Mouse (Mus musculus): ENCODE results near the gene Cog4.

DNA sequence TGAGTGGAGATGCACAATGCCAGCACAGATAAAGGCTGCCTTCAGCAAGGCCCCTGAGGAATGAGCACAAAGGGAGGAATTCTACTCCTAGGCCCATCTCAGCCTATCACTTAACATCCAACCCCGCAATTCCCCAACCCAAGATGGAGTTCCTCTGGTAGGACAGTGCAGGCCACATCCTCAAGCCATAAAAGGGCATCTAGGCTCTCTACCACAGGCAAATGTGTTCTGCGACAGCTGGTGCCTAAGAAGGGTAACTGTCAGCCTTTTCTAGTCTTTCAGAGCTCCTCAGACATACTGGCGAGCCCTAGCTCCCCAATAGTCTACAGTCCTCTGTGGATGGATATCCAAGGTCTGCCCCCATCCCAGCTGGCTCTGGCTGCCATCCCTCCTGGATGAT is 40.2 kb downstream of the Cog4 start:
- TF ChIP-seq POLR2A (IDR thresholded peaks at IDR 0.05; ENCODE audit: borderline replicate concordance, extremely low read depth, insufficient read depth, insufficient read length, poor library complexity, severe bottlenecking) (no peak), CTCF (IDR thresholded peaks at IDR 0.05; ENCODE audit: borderline replicate concordance, extremely low read depth, insufficient read depth, insufficient read length) (no peak)

All from brain, embryonic 14.5 days (tissue).